Mouse (Mus musculus) ovary, postnatal 10 days (tissue): ENCODE data around the gene Rasgrp3.
"Not testable (repeated sequence)": the region's sequence is repeated elsewhere in the genome, so short reads cannot be mapped to it uniquely, and the experiment has no call there.

Source experiments
- DNase-seq: peaks from one replicate; pipeline ENCODE4 v3.0.0; 2022; ENCODE audit warnings: low spot score

Gene Rasgrp3

GRCm38 (mm10) chr17:75463223-75463622 is 27.5 kb downstream of the Rasgrp3 start:
- DNase-seq: not testable (repeated sequence)

- DNase-seq: no peak
Measured at GRCm38 (mm10) chr17:75463645-75464044, 27.9 kb downstream of the Rasgrp3 start.

GRCm38 (mm10) chr17:75464331-75464982 is 28.8 kb downstream of the Rasgrp3 start:
- DNase-seq: no peak

- peak; percentile 18 for DNase-seq
Measured at GRCm38 (mm10) chr17:75464983-75465634, 29.4 kb downstream of the Rasgrp3 start.

- no peak for DNase-seq
Measured at GRCm38 (mm10) chr17:75465635-75465997, 29.9 kb downstream of the Rasgrp3 start.

- no peak for DNase-seq
Measured at GRCm38 (mm10) chr17:75466948-75467347, 31.3 kb downstream of the Rasgrp3 start.

- DNase-seq: no peak
Measured at GRCm38 (mm10) chr17:75467526-75467925, 31.8 kb downstream of the Rasgrp3 start.

- no peak for DNase-seq
Measured at GRCm38 (mm10) chr17:75468479-75469114, 32.9 kb downstream of the Rasgrp3 start.

GRCm38 (mm10) chr17:75470325-75470724 is 34.6 kb downstream of the Rasgrp3 start:
- no peak for DNase-seq

GRCm38 (mm10) chr17:75470885-75471610 is 35.4 kb downstream of the Rasgrp3 start:
- no peak for DNase-seq

- DNase-seq: no peak
Measured at GRCm38 (mm10) chr17:75471644-75472253, 36.1 kb downstream of the Rasgrp3 start.

GRCm38 (mm10) chr17:75472379-75472778 is 36.7 kb downstream of the Rasgrp3 start:
- DNase-seq: no peak

GRCm38 (mm10) chr17:75475985-75476384 is 40.3 kb downstream of the Rasgrp3 start:
- no peak for DNase-seq

GRCm38 (mm10) chr17:75476736-75477416 is 41.2 kb downstream of the Rasgrp3 start:
- DNase-seq: no peak

GRCm38 (mm10) chr17:75477655-75478054 is 42.0 kb downstream of the Rasgrp3 start:
- no peak for DNase-seq

GRCm38 (mm10) chr17:75478836-75479235 is 43.1 kb downstream of the Rasgrp3 start:
- DNase-seq: no peak

- no peak for DNase-seq
Measured at GRCm38 (mm10) chr17:75479663-75480062, 44.0 kb downstream of the Rasgrp3 start.

- no peak for DNase-seq
Measured at GRCm38 (mm10) chr17:75480379-75480778, 44.7 kb downstream of the Rasgrp3 start.

- DNase-seq: no peak
Measured at GRCm38 (mm10) chr17:75486205-75486604, 50.5 kb downstream of the Rasgrp3 start.

GRCm38 (mm10) chr17:75495213-75495612 is 59.5 kb downstream of the Rasgrp3 start:
- no peak for DNase-seq

GRCm38 (mm10) chr17:75498241-75498651 is 62.5 kb downstream of the Rasgrp3 start:
- DNase-seq: no peak

- DNase-seq: no peak
Measured at GRCm38 (mm10) chr17:75503031-75503430, 67.3 kb downstream of the Rasgrp3 start.
